Comparison of ENCODE assay signal across 13 mouse cellular contexts in the genomic region with DNA sequence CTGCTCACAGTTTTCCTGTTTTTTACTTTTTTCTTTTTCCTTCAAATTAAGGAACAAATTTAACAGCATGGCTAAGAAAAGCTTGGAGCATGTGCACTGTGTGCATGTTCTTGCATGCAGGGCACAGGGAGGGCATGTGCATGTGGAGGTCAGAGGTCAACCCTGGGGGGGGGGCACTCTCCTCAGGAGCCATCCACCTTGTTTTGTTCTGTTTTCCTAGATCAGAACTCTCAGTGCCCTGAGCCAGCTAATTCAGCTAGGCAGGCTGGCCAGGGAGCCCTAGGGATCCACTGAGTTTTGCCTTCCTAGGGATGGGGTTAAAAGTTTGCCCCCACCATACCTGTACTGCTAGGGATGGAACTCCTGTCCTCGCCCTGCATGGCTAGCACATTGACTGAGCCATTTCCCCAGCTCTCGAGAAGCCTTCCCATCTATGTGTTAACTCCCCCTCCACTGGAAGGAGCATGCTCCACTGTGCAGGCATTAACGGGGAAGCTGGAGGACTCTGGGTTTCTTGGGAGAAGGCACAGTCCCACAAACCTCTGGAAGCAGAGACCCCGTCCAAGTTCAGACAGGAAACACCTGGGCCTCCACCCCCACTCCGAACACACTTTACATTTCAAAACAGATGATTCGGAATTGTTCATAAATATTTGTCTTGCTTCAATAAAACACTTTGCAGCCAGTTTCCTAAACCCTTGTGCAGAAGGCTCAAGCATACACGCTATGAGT.
A peak's percentile ranks its signal among the peaks of the same experiment; 100 is the strongest.
DNase-seq lines count a peak whose midpoint lies in the region; ATAC-seq and TF ChIP-seq lines count a peak whose summit lies in the region.
"Had no signal": no experiment of that assay in that cellular context is flagged by ENCODE, and none has a peak within 500 bp of the region (broad histone marks: within the 10 kb centered on the region; RNA-seq: fewer than 3 reads in every experiment).

No protein-coding gene starts in this region.

- H3K27ac ChIP-seq in forebrain, embryonic 11.5 days (ENCODE audit: low read depth, low read length), result no peak overlapping the region
- H3K27ac ChIP-seq in forebrain, embryonic 13.5 days, result no peak overlapping the region
- peak overlapping the region; percentile 51; the same call in 1 of the 2 replicates for H3K27ac ChIP-seq in layer of hippocampus, adult 2 months
- peak overlapping the region; percentile 42 for H3K27ac ChIP-seq in intestine, embryonic 15.5 days
- H3K27ac ChIP-seq in limb, embryonic 13.5 days, result peak overlapping the region; percentile 48

- 0 out of 2 replicates have a peak, but pooled peaks have one; percentile 22 for ATAC-seq in forebrain, embryonic 11.5 days (replicated peaks; ENCODE audit: low FRiP score)
- no peak for ATAC-seq in forebrain, embryonic 13.5 days
- no peak for ATAC-seq in intestine, embryonic 15.5 days
- peak; percentile 60 for ATAC-seq in limb, embryonic 13.5 days (ENCODE audit: low FRiP score, low read depth)

- peaks cover 16% of the 10 kb centered on the region; the same call in 1 of the 2 replicates for H3K4me1 ChIP-seq in forebrain, embryonic 11.5 days (replicated peaks; ENCODE audit: control insufficient read depth, insufficient read depth, low read length)
- H3K4me1 ChIP-seq in forebrain, embryonic 13.5 days, result peaks cover 24% of the 10 kb centered on the region
- H3K4me1 ChIP-seq in intestine, embryonic 15.5 days (replicated peaks), result peaks cover 57% of the 10 kb centered on the region
- peaks cover 82% of the 10 kb centered on the region for H3K4me1 ChIP-seq in limb, embryonic 13.5 days

- H3K36me3 ChIP-seq in forebrain, embryonic 11.5 days (ENCODE audit: control insufficient read depth, insufficient read depth, low read length), result no peaks in the 10 kb centered on the region
- no peaks in the 10 kb centered on the region for H3K36me3 ChIP-seq in forebrain, embryonic 13.5 days (ENCODE audit: poor library complexity, severe bottlenecking)
- no peaks in the 10 kb centered on the region for H3K36me3 ChIP-seq in intestine, embryonic 15.5 days
- H3K36me3 ChIP-seq in limb, embryonic 13.5 days, result no peaks in the 10 kb centered on the region

- no peak overlapping the region for H3K9ac ChIP-seq in forebrain, embryonic 11.5 days (ENCODE audit: low read length)
- H3K9ac ChIP-seq in forebrain, embryonic 13.5 days, result no peak overlapping the region
- H3K9ac ChIP-seq in intestine, embryonic 15.5 days, result no peak overlapping the region
- H3K9ac ChIP-seq in limb, embryonic 13.5 days, result no peak overlapping the region; the same call in 1 of the 2 replicates

- WGBS in forebrain, embryonic 11.5 days, result 56% methylated on average over 7 of the region's 7 CpGs
- 64% methylated on average over 7 of the region's 7 CpGs for WGBS in forebrain, embryonic 13.5 days
- WGBS in intestine, embryonic 15.5 days, result 28% methylated on average over 7 of the region's 7 CpGs
- WGBS in limb, embryonic 13.5 days, result 20% methylated on average over 7 of the region's 7 CpGs

- H3K4me3 ChIP-seq in forebrain, embryonic 11.5 days (ENCODE audit: low read depth, low read length), result no peak overlapping the region
- no peak overlapping the region for H3K4me3 ChIP-seq in forebrain, embryonic 13.5 days
- no peak overlapping the region for H3K4me3 ChIP-seq in layer of hippocampus, adult 2 months
- no peak overlapping the region for H3K4me3 ChIP-seq in intestine, embryonic 15.5 days (replicated peaks)
- H3K4me3 ChIP-seq in limb, embryonic 13.5 days, result no peak overlapping the region

- no peak for TF ChIP-seq CTCF in layer of hippocampus, adult 2 months (conservative IDR thresholded peaks at IDR 0.05)

- H3K4me2 ChIP-seq in forebrain, embryonic 11.5 days (ENCODE audit: low read depth, low read length, severe bottlenecking), result no peak overlapping the region
- H3K4me2 ChIP-seq in forebrain, embryonic 13.5 days, result no peak overlapping the region
- no peak overlapping the region for H3K4me2 ChIP-seq in intestine, embryonic 15.5 days (replicated peaks)
- peak overlapping the region; percentile 32 for H3K4me2 ChIP-seq in limb, embryonic 13.5 days (replicated peaks)

- H3K9me3 ChIP-seq in forebrain, embryonic 11.5 days (ENCODE audit: control insufficient read depth, low read length), result no peaks in the 10 kb centered on the region
- H3K9me3 ChIP-seq in forebrain, embryonic 13.5 days (replicated peaks), result no peaks in the 10 kb centered on the region
- H3K9me3 ChIP-seq in intestine, embryonic 15.5 days, result no peaks in the 10 kb centered on the region
- peaks cover 4% of the 10 kb centered on the region; the same call in 1 of the 2 replicates for H3K9me3 ChIP-seq in limb, embryonic 13.5 days

- peaks cover 15% of the 10 kb centered on the region for H3K27me3 ChIP-seq in forebrain, embryonic 11.5 days (ENCODE audit: control insufficient read depth, insufficient read depth, low read length)
- H3K27me3 ChIP-seq in forebrain, embryonic 13.5 days, result peaks cover 45% of the 10 kb centered on the region
- no peaks in the 10 kb centered on the region for H3K27me3 ChIP-seq in intestine, embryonic 15.5 days (replicated peaks)
- H3K27me3 ChIP-seq in limb, embryonic 13.5 days, result peaks cover 8% of the 10 kb centered on the region

- DNase-seq in forebrain, embryonic 11.5 days (ENCODE audit: low spot score), result no peak
- no peak for DNase-seq in layer of hippocampus, adult 2 months (ENCODE audit: low spot score in 2 of 2)
- DNase-seq in layer of hippocampus, postnatal 36 days, result no peak
- no peak for DNase-seq in gastrocnemius, postnatal 10 days
- no peak for DNase-seq in right cerebral cortex, adult 18-20 months
- DNase-seq: adrenal gland, adult 2 months; cerebellum, adult 11 months; heart, postnatal 4 days; lung, postnatal 10 days; spleen, adult 18-20 months had no signal

Comparison
In these comparisons a context has a peak if more than half of its experiments do, and no peak if none do; other contexts are left out.
1. ATAC-seq: peak in forebrain, embryonic 11.5 days (single experiment) and limb, embryonic 13.5 days (single experiment); none in forebrain, embryonic 13.5 days (single experiment) and intestine, embryonic 15.5 days (single experiment).
2. H3K27ac ChIP-seq: peak in layer of hippocampus, adult 2 months (single experiment), intestine, embryonic 15.5 days (single experiment) and limb, embryonic 13.5 days (single experiment); none in forebrain, embryonic 11.5 days (single experiment) and forebrain, embryonic 13.5 days (single experiment).